Mouse (Mus musculus): ENCODE data around the gene Clnk.
"Not testable (repeated sequence)": the region's sequence is repeated elsewhere in the genome, so short reads cannot be mapped to it uniquely, and the experiment has no call there.

The Clnk gene

DNA sequence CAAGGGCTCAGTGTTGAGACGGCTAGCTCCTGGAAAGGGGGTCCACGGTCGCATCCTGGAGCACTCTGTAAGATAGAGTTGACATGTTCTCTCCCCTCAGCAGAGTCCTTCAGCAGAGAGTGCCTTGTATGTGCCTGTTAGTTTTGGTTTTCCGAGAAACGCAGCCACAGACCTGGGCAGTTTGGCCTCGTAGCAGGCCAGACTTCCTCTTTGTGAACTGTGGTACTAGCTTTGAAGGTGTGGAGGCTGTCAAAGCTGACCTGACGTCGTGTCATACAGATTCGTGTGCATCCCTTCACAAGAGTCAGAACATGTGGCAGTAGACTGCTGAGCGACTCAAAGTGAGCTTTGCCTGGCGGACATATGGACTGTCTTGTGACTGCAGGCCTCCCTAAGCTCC is at the start of gene Clnk:
Gene Clnk, minus strand, starts transcription at position 191 of the 400 bp plus-strand sequence.
- no peak for DNase-seq (ENCODE audit: low read depth)

DNA sequence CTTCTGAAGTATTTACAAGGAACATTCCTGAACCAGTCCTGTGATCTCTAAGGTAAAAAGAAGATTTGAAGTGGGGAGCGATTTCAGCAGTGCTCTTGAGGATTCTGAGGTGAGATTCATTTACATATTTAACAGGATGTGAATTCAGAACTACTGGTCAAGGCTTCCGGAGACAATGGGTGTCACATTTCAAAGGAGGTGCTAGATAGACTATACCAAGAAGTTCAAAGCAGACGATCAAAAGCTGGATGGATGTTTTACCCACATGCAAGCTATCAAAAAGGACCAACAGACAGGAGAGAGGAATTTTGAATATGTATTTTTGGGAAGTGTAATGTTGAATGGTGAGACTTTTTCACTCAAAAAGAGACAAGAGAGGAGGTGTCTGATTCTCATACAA is 28.7 kb upstream of the Clnk start:
- DNase-seq (ENCODE audit: low read depth), result no peak

DNA sequence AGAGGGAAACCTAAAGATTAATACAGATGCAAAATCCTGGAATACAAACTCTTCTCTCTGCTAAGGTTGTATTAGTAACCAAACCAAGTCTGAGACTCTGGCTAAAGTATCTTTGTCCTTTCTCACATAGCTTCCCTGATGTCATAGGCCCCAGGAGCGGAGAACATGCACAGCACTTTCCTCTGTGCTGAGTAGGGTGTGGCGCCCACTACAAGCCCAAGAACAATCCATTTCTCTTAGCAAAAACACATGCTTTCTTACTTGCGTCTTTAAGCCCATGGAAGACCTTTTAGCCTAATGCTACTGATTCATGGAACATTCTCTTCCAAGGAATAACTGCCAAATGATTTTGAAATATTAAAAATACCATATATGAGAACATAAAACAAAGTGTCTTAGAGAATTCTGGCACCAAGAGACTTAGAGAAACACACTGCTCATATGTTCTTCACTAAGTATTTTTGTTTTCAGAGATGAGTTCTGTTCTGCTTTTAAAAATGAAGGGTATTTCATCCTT is 28.0 kb upstream of the Clnk start:
- no peak for DNase-seq (ENCODE audit: low read depth)

DNA sequence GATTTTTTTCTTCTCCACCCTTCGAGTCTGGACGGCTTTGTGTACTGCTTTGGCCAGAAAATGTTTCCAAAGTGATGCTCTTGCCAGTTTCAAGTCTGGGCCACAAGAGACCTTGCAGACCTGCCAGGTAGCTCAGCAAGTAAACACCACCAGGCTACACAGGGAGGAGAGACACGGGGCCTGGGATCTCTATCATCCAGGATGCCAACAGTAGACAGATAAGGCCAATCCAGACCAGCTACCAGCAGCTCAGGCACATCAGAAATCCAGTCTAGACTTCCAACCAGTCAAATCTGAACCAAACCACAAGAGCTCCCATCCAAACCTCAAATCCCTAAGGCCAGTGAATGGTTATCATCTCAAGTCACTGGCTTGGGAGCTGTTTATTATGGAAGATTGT is 26.3 kb upstream of the Clnk start:
- no peak for DNase-seq (ENCODE audit: low read depth)

DNA sequence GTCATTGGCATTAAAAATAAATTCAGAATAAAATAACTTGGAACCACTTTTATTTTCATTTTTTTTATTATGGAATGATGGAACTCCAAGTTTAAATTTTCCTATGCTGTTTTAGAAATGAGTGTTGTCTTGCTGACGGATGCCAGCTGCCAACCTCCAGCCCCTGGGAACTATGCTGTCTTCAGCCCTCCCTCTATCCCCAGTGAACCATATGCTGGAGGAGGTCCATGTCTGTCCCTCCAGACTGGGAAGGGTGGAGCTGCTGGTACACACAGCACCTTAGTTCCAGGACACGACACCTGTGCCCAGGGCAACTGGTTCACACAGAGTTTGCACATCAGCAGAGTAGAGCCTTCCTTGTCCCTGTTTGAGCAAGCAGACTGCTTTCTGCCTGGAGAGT is 22.4 kb upstream of the Clnk start:
- no peak for DNase-seq (ENCODE audit: low read depth)

DNA sequence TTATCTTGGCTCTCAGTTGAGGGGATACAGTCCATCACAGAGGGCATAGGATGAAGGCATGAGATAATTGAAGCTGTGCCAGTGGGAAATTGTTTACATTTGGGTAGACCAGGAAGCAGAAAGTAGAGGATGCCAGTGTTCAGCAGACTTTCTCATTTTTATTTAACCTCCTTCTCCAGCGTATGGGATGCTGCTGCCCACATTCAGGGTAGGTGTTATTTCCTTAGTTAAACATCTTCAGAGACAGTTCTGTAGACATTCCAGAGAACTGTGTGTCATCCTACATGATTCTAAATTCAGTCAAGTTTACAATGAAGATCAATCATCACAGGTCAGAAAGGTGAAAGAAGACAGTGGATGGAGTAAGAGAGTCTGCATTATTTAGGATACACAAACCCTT is 12.0 kb upstream of the Clnk start:
- DNase-seq (ENCODE audit: low read depth), result no peak

DNA sequence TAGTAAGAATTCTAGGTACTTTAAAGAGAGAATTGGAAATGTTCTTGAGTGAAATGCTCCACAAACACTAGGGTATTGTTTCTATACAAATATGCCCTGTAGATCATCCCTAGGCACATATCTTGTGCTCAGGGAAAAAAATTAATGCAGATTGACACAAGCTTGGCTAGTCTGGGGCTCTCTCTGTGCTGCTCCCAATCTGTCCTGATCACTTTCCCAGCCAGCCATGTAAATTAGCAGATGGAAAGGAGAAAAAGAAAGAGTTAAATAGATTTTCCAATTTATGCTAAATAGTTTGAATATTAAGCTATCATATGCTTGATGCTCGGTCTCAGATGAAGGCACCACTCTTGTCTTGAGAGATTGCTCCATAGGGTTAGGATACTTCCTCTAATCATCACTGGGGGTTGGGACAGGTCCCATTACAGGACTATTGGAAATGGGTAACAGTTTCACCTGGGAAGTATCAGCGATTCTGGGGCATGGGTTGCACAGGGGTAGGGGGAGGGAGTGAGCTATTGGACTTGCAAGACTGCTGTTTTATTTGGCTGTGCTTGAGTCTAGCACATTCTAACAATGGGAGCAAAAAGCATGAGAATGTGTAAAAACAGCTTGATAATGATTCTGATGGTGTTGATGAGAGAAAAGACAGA is 10.1 kb upstream of the Clnk start:
- DNase-seq (ENCODE audit: low read depth), result no peak

DNA sequence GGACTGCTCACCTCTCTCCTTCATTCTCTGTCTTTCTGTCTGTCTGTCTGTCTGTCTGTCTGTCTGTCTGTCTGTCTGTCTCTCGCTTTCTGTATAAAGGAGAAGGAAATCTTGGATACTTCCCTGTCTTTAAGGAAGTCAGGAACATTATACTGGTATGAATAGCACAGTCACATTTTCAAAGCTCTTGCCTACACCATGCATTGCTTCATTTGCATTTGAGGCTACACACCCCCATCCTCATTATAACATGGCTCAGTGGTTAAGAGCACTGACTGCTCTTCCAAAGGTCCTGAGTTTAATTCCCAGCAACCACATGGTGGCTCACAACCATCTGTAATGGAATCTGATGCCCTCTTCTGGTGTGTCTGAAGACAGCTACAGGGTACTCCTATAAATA is 6.0 kb upstream of the Clnk start:
- DNase-seq (ENCODE audit: low read depth), result not testable (repeated sequence)

DNA sequence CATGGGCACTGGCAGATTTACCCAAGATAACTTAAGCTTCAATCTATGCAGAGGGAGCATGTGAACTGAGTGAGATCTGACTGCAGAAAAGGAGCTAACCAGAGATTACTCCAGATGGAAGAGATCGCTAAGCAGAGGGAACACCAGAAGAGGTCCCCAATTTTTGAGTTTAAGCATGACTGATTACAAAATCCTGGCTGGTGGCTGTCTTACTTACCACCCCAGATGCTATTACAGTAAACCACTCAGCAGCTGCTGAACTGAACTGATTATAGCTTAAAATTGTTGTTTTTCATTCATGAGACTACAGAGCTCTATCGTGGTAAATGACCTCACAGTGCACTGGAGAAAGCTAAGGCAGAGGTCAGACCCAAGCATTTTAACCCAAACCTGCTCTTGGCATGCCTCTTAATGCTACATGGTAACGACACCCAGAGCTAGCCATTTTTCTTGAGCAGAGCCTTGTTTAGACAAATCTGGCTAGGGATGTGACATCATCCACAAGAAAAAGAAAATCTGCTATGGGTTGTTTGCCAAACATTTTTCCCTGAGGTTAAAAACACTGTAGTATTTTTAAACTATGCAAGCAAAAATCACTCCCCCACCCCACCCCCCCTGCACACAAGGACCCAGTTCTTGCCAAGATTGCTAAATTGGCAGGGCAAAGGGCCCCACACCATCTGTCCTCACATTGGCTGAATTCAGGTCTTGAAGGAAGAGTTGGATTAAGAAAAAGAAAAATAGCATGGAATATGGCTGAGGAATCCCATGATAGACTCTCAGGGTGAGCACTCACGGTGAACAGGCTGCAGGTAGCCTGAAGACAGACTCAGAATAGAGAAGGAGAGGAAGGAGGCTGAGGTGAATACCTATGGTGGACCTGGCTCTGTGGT is 5.4 kb upstream of the Clnk start:
- no peak for DNase-seq (ENCODE audit: low read depth)

DNA sequence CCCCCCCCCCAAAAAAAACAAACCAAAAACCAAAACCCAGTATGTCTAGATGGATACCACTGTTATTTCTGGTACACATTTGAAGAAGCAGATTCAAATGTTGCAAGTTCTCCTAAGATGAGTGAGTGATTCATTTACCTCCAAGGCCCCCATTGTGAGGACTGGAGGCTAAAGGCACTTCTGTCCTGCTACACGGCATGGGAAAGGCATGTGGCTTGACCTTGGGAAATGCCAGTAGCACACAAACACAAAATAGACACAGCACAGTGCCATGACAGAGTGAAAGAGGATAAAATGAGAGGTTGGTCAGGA is 4.8 kb upstream of the Clnk start:
- DNase-seq (ENCODE audit: low read depth), result no peak

DNA sequence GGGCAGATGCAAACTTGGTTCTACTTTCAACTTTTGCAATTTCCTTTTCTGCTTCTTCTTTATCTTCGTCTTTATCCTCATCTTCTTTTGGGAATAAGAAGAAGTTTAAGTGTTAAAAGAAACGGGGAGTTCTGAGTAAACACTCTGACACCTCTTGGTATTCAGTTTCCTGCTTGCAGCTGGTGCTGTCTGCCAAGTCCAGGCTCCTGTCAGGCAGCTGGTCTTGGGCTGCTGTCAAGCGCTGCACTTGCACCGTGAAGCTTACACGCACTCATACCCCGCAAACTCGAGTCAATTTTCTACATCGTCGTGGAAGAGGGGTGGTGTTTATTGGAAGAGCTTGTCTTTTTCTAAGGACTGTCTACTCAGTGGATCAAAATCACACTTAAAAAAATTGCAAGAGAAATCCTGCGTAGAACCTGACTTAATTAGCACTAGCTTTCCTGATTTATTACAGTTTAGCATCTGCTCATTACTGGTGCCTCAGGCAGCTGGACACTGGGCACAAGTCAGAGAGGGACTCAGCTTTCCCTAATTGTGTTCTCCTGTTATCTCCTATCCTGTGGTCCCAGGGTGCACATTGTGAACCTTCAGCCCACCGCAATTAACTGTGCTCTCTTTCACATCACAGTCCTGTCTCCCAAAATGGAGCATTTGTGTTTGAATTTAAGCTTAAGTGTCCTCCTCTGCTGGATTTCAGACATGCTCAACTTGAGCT is 3.5 kb upstream of the Clnk start:
- no peak for DNase-seq (ENCODE audit: low read depth)

DNA sequence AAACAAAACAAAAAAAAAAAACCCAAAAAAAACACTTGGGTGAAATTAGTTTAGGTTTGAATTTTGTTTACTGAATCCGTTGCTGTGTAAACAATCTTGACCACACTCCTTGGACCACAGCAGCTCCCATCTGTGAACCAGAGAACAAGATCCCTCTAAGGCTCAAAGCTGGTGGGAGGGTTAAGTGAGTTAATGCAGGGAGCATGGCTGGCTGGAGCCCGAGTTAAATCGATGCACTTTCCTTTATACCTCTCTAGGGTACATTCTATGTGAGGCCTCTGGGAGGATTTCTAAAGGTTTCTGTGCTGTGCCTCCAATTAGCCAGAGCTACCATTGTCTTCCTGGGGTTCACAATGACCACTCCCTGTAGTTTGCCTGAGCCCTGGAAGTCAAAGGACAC is 1.2 kb downstream of the Clnk start:
- no peak for DNase-seq (ENCODE audit: low read depth)

DNA sequence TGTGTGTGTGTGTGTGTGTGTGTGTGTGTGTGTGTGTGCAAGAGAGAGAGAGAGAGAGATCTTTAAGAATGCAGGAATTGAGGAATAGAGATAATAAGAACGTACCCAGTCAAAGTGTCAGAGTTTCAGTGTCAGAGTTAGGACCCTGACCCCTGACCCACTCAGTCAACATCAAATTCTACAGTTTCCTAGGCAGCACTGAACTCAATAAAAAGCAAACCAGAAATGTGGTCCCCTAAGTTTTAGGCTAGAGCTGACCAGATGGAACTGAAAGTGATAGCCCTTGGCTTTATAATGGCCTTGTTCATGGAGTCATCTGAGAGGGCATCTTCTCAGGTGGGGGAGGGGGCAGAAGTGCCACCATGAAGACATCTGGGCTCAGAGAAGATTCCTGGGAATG is 1.7 kb downstream of the Clnk start:
- DNase-seq (ENCODE audit: low read depth), result no peak

DNA sequence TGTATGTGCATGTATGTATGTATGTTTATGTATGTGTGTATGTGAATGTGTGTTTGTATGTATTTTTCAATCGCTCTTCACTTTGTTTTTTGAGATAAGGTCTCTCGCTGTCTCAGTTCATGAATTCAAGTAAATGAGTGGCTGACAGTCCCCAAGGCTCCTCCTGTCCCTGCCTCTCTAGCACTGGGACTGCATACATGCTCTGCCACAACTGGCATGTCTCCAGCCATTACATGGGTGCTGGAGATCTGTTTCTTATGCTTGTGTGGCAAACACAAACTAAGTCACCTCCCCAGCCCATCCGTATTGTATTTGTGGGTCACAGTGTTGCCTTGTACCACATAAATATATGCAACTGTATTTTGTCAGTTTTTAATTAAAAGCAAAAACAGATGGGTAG is 3.7 kb downstream of the Clnk start:
- DNase-seq (ENCODE audit: low read depth), result no peak

DNA sequence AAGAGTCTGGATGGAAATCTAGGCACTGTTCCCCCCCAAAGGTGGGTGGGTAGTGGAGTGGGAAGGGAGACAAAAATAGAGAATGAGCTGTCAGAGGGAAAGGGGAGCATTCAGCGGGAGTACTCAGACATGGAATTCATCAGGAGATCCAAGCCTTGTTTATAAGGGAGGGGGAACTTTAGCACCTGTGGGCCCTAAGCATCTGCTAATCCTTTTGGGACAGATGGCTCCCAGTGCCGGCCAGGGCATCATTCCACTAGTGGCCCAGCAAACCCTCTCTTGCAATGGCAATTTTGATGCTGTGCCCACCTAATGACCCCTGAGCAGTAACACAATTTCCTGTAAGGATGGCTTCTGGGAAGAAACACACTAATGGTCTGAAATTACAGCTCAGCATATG is 5.0 kb downstream of the Clnk start:
- DNase-seq (ENCODE audit: low read depth), result no peak

DNA sequence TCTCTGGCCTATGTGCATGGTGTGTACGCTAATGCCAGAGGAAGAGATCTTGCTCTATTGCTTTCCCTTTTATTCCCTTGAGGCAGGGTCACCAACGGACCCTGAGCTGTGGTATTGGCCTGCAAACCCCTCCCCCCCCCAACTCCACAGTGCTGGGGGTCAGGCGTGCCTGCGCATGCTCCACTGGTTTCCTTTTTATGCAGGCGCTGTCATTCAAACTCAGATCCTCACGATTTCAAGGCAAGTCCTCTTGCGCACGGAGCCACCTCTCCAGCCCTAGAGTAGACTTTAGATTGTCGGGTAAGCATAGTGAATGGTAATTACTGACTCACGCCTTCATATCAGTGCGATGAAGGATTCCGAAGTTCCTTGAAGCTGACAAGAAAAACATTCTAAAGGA is 6.1 kb downstream of the Clnk start:
- no peak for DNase-seq (ENCODE audit: low read depth)

DNA sequence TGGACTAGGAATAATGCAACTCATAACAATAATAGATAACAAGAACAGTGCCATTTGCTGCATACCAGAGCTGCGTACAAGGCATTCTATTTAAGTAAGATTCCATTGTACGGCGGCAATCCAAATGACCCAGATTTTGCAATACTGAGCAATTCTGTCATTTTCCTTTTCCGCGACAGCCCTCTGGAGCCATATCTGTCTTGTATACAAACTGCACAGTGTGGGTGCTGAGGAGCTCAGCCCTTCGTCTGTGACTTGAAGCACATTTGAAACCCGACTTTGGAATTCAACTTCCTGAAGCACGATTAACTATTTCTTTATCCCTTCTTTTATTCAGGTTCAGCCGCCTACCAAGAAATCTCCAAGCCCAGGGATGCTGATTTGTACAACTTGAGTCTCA is 6.6 kb downstream of the Clnk start:
- no peak for DNase-seq (ENCODE audit: low read depth)

DNA sequence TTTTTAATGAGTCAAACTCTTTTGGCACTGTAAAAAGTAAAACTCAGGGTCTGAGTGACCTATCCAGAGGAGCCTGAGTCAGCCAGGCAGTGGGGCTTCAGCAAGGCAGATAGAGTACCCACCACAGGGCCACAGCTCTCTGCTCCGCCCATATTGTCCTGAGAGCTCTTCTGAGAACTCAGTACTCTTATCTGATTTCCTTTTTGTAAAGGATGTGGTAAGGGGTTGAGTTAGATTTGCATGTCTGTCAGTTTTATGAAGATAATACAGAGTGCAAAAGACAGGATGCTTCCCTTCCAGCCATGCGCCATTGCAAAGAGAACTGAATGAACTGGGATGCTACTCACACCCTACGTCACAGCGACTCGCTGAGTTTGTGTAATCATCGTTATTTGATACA is 12.0 kb downstream of the Clnk start:
- peak; percentile 50 for DNase-seq (ENCODE audit: low read depth)

DNA sequence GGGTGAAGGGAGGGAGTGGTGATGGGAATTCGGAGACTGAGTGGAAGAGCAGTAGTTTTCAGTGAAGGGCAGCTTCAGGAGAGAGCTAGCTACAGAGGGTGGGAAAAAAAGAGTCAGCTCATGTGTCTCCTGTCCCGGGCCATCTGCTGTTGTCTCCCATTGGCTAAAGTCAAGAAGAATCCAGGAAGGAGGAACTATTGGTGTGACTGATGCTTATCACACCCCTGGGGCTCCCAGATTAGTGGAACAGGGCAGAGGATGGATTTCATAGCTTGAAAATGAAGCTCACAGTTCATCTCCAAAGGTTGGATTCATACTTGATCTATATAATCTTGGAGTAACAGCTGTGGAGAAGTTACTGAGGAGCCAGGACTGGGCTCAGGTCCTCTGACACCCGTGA is 13.6 kb downstream of the Clnk start:
- no peak for DNase-seq (ENCODE audit: low read depth)

DNA sequence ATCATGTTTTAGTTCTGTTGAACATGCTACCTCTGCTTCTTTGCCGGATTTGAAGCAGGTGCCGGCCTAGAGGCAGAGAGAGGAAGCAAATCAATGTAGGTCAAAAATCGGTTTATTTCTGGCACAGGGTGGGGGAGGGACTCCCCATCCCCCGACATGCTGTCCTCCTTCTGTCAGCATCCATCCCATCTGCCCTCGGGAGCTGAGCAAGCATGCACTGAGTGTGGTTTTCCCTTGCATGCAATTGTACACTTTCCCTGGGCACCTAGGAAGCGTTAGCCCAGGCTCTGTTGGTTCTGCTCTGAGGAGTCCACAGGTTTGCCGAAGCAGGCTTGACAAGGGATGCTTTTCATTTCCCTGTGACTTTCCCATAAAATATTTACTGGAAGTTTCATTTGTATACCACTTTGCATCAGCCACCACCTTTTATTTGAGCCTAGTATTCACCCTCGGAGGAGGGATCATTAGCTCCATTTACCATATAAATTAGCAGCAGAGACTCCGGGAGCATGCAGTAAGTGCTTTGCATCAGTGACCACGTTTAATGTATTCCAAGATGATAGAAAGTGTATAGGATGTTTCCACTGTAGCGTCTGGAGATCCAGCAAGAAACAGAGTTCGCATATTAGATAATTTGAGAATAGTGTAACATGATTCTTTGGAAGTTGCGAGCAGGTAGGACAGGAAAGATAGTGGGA is 14.2 kb downstream of the Clnk start:
- no peak for DNase-seq (ENCODE audit: low read depth)

DNA sequence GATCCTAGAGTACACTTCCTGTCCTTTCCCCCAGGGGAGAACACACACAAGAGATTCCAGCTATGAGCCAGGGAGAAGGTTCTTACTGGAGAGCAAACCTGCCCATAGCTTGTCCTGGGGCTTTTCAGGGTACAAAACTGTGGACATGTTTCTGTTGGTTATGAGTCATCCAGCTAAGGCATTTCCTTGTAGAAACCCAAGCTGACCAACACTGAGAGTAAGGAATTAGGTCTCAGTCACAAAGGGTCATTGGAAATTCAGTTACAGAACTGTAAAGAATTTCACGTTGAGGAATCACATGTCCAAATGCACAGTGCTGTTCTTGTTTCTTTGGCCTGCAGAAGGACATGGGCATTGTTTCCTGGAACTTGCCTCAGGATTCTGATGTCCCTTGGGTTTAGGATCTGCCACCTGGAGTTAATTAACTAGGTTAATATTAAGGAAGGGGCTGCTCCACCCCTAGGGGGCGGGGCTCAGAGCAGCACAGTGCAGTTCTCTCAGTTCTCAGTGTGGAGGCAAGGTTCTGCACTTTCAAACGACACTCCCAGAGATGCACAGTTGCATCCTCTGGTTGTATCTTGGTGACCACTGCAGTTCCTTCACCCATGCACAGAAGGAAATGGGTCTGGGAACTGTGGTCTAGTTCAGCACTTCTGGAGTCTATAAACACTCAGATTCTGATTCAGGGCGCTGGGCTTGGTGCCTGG is 18.4 kb downstream of the Clnk start:
- no peak for DNase-seq (ENCODE audit: low read depth)

DNA sequence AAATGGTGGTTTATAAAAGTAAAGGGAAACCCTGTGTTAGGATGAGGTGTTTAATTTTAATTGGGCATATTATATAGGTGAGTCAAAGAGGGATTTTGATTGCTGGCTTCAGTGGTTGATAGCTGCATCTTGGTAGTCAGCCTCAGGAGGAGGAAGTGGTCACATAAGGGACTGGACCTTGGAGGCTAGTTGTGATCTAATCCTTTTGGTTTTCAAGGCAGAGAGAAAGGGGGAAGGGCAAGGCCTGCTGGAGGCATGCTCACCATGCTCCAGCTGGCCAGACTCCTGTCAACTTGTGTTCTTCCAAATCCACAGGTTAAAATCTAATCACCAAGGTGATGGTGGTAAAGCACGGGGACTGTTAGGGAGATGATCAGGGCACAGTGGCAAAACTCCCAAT is 19.0 kb downstream of the Clnk start:
- DNase-seq (ENCODE audit: low read depth), result no peak

Measured in induced T-regulatory cell, adult 2 months (primary cell).